Mouse (Mus musculus): ENCODE measurements around the gene Hoxc8. TPM values are rescaled to one million over a fixed set of nuclear protein-coding genes. Genes with fewer than 3 reads are reported as not detected.

The Hoxc8 gene
- polyA plus RNA-seq (2014; fragmentation: Illumina TruSeq; extraction: RNeasy Lipid Tissue Mini Kit (QIAGEN cat#74804); ENCODE audit: low read depth, low replicate concordance), result not detected

GRCm38 (mm10) chr15:102990461-102991397 is at the start of gene Hoxc8:
TSS of gene Hoxc8 (plus strand) at chr15:102990607.

DNA sequence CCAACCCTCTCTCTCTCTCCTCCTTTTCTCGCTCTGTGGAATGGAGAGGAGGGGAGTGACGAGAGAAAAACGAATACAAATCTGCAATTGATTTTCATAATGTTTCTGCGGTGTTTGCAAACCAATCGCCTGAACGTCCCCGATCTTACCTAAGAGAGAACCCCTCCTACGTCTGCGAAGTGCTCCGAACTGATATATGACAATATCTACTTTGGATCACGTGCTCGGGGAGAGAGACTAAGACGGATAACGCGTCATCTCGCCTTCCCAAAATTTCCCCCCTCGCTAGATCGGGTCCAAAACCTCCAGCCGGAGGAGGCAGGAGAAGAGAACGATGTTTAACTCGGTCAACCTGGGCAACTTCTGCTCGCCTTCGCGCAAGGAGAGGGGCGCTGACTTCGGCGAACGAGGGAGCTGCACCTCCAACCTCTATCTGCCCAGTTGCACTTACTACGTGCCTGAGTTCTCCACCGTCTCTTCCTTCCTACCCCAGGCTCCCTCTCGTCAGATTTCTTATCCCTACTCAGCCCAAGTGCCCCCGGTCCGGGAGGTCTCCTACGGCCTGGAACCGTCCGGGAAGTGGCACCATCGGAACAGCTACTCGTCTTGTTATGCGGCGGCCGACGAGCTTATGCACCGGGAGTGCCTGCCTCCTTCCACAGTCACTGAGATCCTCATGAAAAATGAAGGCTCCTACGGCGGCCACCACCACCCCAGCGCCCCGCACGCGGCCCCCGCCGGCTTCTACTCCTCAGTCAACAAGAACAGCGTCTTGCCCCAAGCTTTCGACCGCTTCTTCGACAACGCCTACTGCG is 36.0 kb upstream of the Hoxc8 start, which contains the start of gene Hoxc11:
Hoxc11 (plus strand) TSS at position 236 of the 815 bp plus-strand sequence.

GRCm38 (mm10) chr15:102966776-102967311 is 23.6 kb upstream of the Hoxc8 start, which contains the start of gene Hoxc10:
TSS of gene Hoxc10 (plus strand) at chr15:102966796.

DNA sequence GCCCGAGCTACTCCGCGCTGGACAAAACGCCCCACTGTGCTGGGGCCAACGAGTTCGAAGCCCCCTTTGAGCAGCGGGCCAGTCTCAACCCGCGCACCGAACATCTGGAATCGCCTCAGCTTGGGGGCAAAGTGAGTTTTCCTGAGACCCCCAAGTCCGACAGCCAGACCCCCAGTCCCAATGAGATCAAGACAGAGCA is 23.2 kb upstream of the Hoxc8 start, which contains the start of gene Hoxc5:
Hoxc5 (plus strand) TSS at position 132 of the 199 bp plus-strand sequence.

GRCm38 (mm10) chr15:102976171-102976570 is 14.2 kb upstream of the Hoxc8 start, which contains the start of gene Hoxc9:
TSS of gene Hoxc9 (plus strand) at chr15:102976439.

GRCm38 (mm10) chr15:102997939-102998355 is 7.5 kb downstream of the Hoxc8 start, which contains the start of gene Hoxc6:
TSS of gene Hoxc6 (plus strand) at chr15:102998257.

DNA sequence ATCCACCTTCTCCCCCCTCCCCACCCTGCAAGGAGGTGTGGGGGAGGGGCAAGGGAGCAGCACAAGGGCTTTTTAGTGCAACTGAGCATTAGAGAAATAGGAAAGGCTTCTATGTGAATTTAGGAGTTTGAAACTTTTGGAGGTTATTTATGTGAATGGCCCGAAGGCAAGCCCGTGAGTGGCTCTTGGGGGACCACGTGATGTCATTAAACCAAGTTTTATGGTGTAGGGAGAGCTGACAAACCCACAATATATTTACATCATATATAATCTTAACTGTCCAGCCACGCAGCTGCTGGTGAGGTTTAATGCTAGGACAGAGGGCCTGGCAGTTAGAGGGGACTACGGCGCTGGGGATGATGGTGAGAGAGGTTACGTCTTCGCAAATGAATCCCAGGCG is 28.2 kb downstream of the Hoxc8 start, which contains the start of gene Hoxc4:
Hoxc4 (plus strand) TSS at position 299 of the 400 bp plus-strand sequence.

Other genes starting within 250 kb of the Hoxc8 start
- gene Hoxc13, start 69.5 kb upstream of the Hoxc8 start, polyA plus RNA-seq (2014; fragmentation: Illumina TruSeq; extraction: RNeasy Lipid Tissue Mini Kit (QIAGEN cat#74804); ENCODE audit: low read depth, low replicate concordance), result not detected
- not detected for gene Hoxc12, start 53.9 kb upstream of the Hoxc8 start, polyA plus RNA-seq (2014; fragmentation: Illumina TruSeq; extraction: RNeasy Lipid Tissue Mini Kit (QIAGEN cat#74804); ENCODE audit: low read depth, low replicate concordance)
- gene Hoxc11, start 36.2 kb upstream of the Hoxc8 start, polyA plus RNA-seq (2014; fragmentation: Illumina TruSeq; extraction: RNeasy Lipid Tissue Mini Kit (QIAGEN cat#74804); ENCODE audit: low read depth, low replicate concordance), result not detected
- gene Hoxc10, start 23.8 kb upstream of the Hoxc8 start, polyA plus RNA-seq (2014; fragmentation: Illumina TruSeq; extraction: RNeasy Lipid Tissue Mini Kit (QIAGEN cat#74804); ENCODE audit: low read depth, low replicate concordance), result not detected
- gene Hoxc5, start 23.2 kb upstream of the Hoxc8 start, polyA plus RNA-seq (2014; fragmentation: Illumina TruSeq; extraction: RNeasy Lipid Tissue Mini Kit (QIAGEN cat#74804); ENCODE audit: low read depth, low replicate concordance), result not detected
- not detected for gene Hoxc9, start 14.2 kb upstream of the Hoxc8 start, polyA plus RNA-seq (2014; fragmentation: Illumina TruSeq; extraction: RNeasy Lipid Tissue Mini Kit (QIAGEN cat#74804); ENCODE audit: low read depth, low replicate concordance)
- not detected for gene Hoxc6, start 7.7 kb downstream of the Hoxc8 start, polyA plus RNA-seq (2014; fragmentation: Illumina TruSeq; extraction: RNeasy Lipid Tissue Mini Kit (QIAGEN cat#74804); ENCODE audit: low read depth, low replicate concordance)
- gene Hoxc4, start 28.3 kb downstream of the Hoxc8 start, polyA plus RNA-seq (2014; fragmentation: Illumina TruSeq; extraction: RNeasy Lipid Tissue Mini Kit (QIAGEN cat#74804); ENCODE audit: low read depth, low replicate concordance), result not detected
- gene Smug1, start 176.5 kb downstream of the Hoxc8 start, polyA plus RNA-seq (2014; fragmentation: Illumina TruSeq; extraction: RNeasy Lipid Tissue Mini Kit (QIAGEN cat#74804); ENCODE audit: low read depth, low replicate concordance), result 6.6 TPM
- gene Cbx5, start 249.2 kb downstream of the Hoxc8 start, polyA plus RNA-seq (2014; fragmentation: Illumina TruSeq; extraction: RNeasy Lipid Tissue Mini Kit (QIAGEN cat#74804); ENCODE audit: low read depth, low replicate concordance), result 21.6 TPM
- 106 TPM for gene Hnrnpa1, start 249.8 kb downstream of the Hoxc8 start, polyA plus RNA-seq (2014; fragmentation: Illumina TruSeq; extraction: RNeasy Lipid Tissue Mini Kit (QIAGEN cat#74804); ENCODE audit: low read depth, low replicate concordance)

Data from liver, adult 10 weeks (tissue).